Mouse (Mus musculus): Measurements from ENCODE around the gene Vmn1r70.

The Vmn1r70 gene

DNA sequence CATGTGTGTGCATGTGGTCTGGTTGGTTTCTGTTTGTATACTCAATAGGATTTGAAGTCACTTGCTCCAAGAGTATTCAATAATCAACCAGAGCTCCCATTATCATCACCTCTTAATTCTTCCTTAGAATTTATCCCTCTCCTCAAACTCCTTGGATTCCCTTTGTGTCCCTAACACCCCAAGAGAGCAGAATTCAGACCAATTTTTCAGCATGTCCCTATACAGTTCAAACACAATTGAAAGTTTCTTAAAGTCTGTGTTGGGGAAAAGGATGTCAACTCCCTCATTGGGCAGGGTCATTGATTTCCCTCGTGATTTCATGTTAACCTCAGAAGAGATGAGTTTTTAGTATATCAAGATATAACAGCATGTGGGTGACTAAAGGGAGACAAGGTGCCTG, at the start of gene Vmn1r70:
Gene Vmn1r70, plus strand, starts transcription at position 301 of the 400 bp plus-strand sequence.
- no peak for DNase-seq

GRCm38 (mm10) chr7:10613559-10613958, 17.8 kb upstream of the Vmn1r70 start, which contains the start of gene Vmn1r69:
TSS of gene Vmn1r69 (minus strand) at chr7:10613659.
- DNase-seq: no peak
